Mouse (Mus musculus): ENCODE results near the gene Eif3i.

GRCm38 (mm10) chr4:129580347-129580746, 20.1 kb downstream of the Eif3i start:
- no peak for TF ChIP-seq POLR2A (IDR thresholded peaks at IDR 0.05; ENCODE audit: extremely low read depth, insufficient read depth, low read length)
- no peak for TF ChIP-seq CTCF (IDR thresholded peaks at IDR 0.05; ENCODE audit: low read depth, low read length)
